Mouse (Mus musculus): ENCODE measurements around the gene Eif2b5. TPM values are rescaled to one million over a fixed set of nuclear protein-coding genes. Genes with fewer than 3 reads are reported as not detected.

Eif2b5 gene
- total RNA-seq, 4 experiments from 2014 or later = 50.5 to 59.7 (median 55.2) TPM

GRCm38 (mm10) chr16:20537071-20537471 is 38.5 kb downstream of the Eif2b5 start:
- DNase-seq (ENCODE audit: low spot score) = no peak

- no peak for DNase-seq (ENCODE audit: low spot score)
Observed at GRCm38 (mm10) chr16:20537601-20538320, 39.1 kb downstream of the Eif2b5 start.

- DNase-seq (ENCODE audit: low spot score) = no peak
Observed at GRCm38 (mm10) chr16:20539649-20540048, 41.0 kb downstream of the Eif2b5 start.

GRCm38 (mm10) chr16:20540438-20540837 is 41.8 kb downstream of the Eif2b5 start:
- no peak for DNase-seq (ENCODE audit: low spot score)

- DNase-seq (ENCODE audit: low spot score) = no peak
Observed at GRCm38 (mm10) chr16:20545696-20546095, 47.1 kb downstream of the Eif2b5 start.

GRCm38 (mm10) chr16:20547423-20547822 is 48.8 kb downstream of the Eif2b5 start:
- no peak for DNase-seq (ENCODE audit: low spot score)

GRCm38 (mm10) chr16:20548096-20548948 is 49.7 kb downstream of the Eif2b5 start, which contains the start of gene Abcf3:
Gene Abcf3, plus strand, starts transcription at chr16:20548577.
- peak; percentile 99 for DNase-seq (ENCODE audit: low spot score)

- no peak for DNase-seq (ENCODE audit: low spot score)
Observed at GRCm38 (mm10) chr16:20549161-20549560, 50.5 kb downstream of the Eif2b5 start.

- DNase-seq (ENCODE audit: low spot score) = no peak
Observed at GRCm38 (mm10) chr16:20551691-20552090, 53.1 kb downstream of the Eif2b5 start.

- DNase-seq (ENCODE audit: low spot score) = no peak
Observed at GRCm38 (mm10) chr16:20552594-20552993, 54.0 kb downstream of the Eif2b5 start.

GRCm38 (mm10) chr16:20555000-20555399 is 56.4 kb downstream of the Eif2b5 start:
- DNase-seq (ENCODE audit: low spot score) = no peak

GRCm38 (mm10) chr16:20557381-20557780 is 58.8 kb downstream of the Eif2b5 start:
- DNase-seq (ENCODE audit: low spot score) = no peak

Other genes starting within 250 kb of the Eif2b5 start
- 10 to 100 TPM; 73.8 to 97.0 (median 84.2) TPM for gene Parl, start 196.4 kb upstream of the Eif2b5 start, total RNA-seq (2022)
- gene Cyp2ab1, start 173.4 kb upstream of the Eif2b5 start, total RNA-seq (2022) = 1 to 10 TPM in 1 of 4 experiments, under 1 TPM in 3; 0.13 to 1.2 (median 0.54) TPM
- gene Abcc5, start 72.4 kb upstream of the Eif2b5 start, total RNA-seq (2022) = 10 to 100 TPM; 26.5 to 31.1 (median 27.8) TPM
- gene Dvl3, start 18.2 kb downstream of the Eif2b5 start, total RNA-seq (2022) = 10 to 100 TPM; 45.9 to 51.0 (median 48.2) TPM
- 100 to 1,000 TPM; 186 to 215 (median 203) TPM for gene Ap2m1, start 36.7 kb downstream of the Eif2b5 start, total RNA-seq (2022)
- gene Abcf3, start 49.8 kb downstream of the Eif2b5 start, total RNA-seq (2022) = 10 to 100 TPM; 62.4 to 85.5 (median 78.0) TPM
- gene Vwa5b2, start 90.7 kb downstream of the Eif2b5 start, total RNA-seq (2022) = under 1 TPM in 3 of 4 experiments, not detected in 1; 0.49 to 0.71 (median 0.69) TPM
- gene Eef1akmt4, start 112.8 kb downstream of the Eif2b5 start, total RNA-seq (2022) = 1 to 10 TPM; 5.9 to 8.2 (median 7.6) TPM
- not detected for gene Gm49333, start 112.8 kb downstream of the Eif2b5 start, total RNA-seq (2022)
- gene Alg3, start 112.9 kb downstream of the Eif2b5 start, total RNA-seq (2022) = 10 to 100 TPM in 1 of 4 experiments, 1 to 10 TPM in 3; 7.3 to 11.2 (median 8.9) TPM
- gene Camk2n2, start 122.5 kb downstream of the Eif2b5 start, total RNA-seq (2022) = 1 to 10 TPM in 3 of 4 experiments, under 1 TPM in 1; 0.79 to 1.7 (median 1.3) TPM
- under 1 TPM; 0.63 to 0.90 (median 0.73) TPM for gene Ece2, start 131.0 kb downstream of the Eif2b5 start, total RNA-seq (2022)
- gene Psmd2, start 152.8 kb downstream of the Eif2b5 start, total RNA-seq (2022) = 100 to 1,000 TPM; 198 to 209 (median 203) TPM
- 100 to 1,000 TPM; 388 to 519 (median 472) TPM for gene Eif4g1, start 169.5 kb downstream of the Eif2b5 start, total RNA-seq (2022)
- 10 to 100 TPM; 26.2 to 47.4 (median 33.0) TPM for gene Fam131a, start 194.4 kb downstream of the Eif2b5 start, total RNA-seq (2022)
- 10 to 100 TPM in 1 of 4 experiments, 1 to 10 TPM in 3; 7.8 to 11.2 (median 9.1) TPM for gene Polr2h, start 218.8 kb downstream of the Eif2b5 start, total RNA-seq (2022)
- gene Clcn2, start 218.9 kb downstream of the Eif2b5 start, total RNA-seq (2022) = 1 to 10 TPM; 1.5 to 3.3 (median 2.1) TPM
- 1 to 10 TPM; 1.4 to 3.3 (median 2.9) TPM for gene Chrd, start 234.3 kb downstream of the Eif2b5 start, total RNA-seq (2022)
- under 1 TPM in 3 of 4 experiments, not detected in 1; 0.27 to 0.31 (median 0.28) TPM for gene Thpo, start 235.7 kb downstream of the Eif2b5 start, total RNA-seq (2022)